Mouse (Mus musculus): ENCODE results near the gene Bpifa5. TPM values are rescaled to one million over a fixed set of nuclear protein-coding genes. Genes with fewer than 3 reads are reported as not detected.
A peak's percentile ranks its signal among the peaks of the same experiment; 100 is the strongest.

Bpifa5 gene
- polyA plus RNA-seq (2015; fragmentation: Nextera tagmentation; extraction: Ambion mirVana), result not detected in 2 replicates

GRCm38 (mm10) chr2:154162307-154162706 is at the start of gene Bpifa5:
Bpifa5 (plus strand) TSS chr2:154162607.
- no peaks in the 10 kb centered on the region for H3K36me3 ChIP-seq (ENCODE audit: control insufficient read depth, insufficient read depth, low read length)
- H3K4me3 ChIP-seq (ENCODE audit: low read length), result no peak within 1 kb of the TSS
- ATAC-seq, result no peak
- H3K27ac ChIP-seq (ENCODE audit: low read depth, low read length), result no peak within 1 kb of the TSS
- H3K4me1 ChIP-seq (ENCODE audit: control insufficient read depth, insufficient read depth, low read depth, low read length), result no peaks in the 10 kb centered on the region
- peaks cover 2% of the 10 kb centered on the region for H3K9me3 ChIP-seq (ENCODE audit: control insufficient read depth, low read length)
- H3K9ac ChIP-seq (ENCODE audit: low read depth, low read length), result no peak within 1 kb of the TSS
- no peak within 1 kb of the TSS for H3K4me2 ChIP-seq (ENCODE audit: low read length)
- whole genome bisulfite sequencing, result 88% methylated on average over 8 of the region's 8 CpGs
- H3K27me3 ChIP-seq (replicated peaks; ENCODE audit: control insufficient read depth, insufficient read depth, low read length), result no peaks in the 10 kb centered on the region

DNA sequence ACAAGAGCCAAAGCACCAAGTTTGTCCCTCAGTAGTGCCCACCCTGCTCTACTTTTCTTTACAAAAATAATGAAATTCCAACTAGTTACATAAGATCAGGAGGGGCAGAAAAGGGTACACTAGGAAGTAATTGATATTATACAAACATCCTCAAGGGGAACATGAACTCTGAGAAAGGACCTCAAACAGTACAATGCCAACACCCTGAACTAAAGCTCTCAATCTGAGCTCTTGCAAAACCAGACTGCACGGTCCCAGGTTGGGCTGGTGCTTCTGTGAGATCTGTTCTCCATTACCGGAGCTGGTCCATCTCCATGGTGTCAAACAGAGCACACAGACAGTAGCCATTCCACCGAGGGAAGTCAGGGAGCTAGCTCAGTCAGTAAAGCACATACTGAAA is 45.0 kb upstream of the Bpifa5 start:
- H3K4me1 ChIP-seq (ENCODE audit: control insufficient read depth, insufficient read depth, low read depth, low read length), result no peaks in the 10 kb centered on the region
- H3K36me3 ChIP-seq (ENCODE audit: control insufficient read depth, insufficient read depth, low read length), result no peaks in the 10 kb centered on the region
- no peak for ATAC-seq
- H3K4me2 ChIP-seq (ENCODE audit: low read length), result no peak overlapping the region
- no peaks in the 10 kb centered on the region for H3K9me3 ChIP-seq (ENCODE audit: control insufficient read depth, low read length)
- H3K4me3 ChIP-seq (ENCODE audit: low read length), result no peak overlapping the region
- H3K27ac ChIP-seq (ENCODE audit: low read depth, low read length), result no peak overlapping the region
- no peak overlapping the region for H3K9ac ChIP-seq (ENCODE audit: low read depth, low read length)
- H3K27me3 ChIP-seq (replicated peaks; ENCODE audit: control insufficient read depth, insufficient read depth, low read length), result no peaks in the 10 kb centered on the region
- WGBS, result 85% methylated on average over 3 of the region's 3 CpGs

DNA sequence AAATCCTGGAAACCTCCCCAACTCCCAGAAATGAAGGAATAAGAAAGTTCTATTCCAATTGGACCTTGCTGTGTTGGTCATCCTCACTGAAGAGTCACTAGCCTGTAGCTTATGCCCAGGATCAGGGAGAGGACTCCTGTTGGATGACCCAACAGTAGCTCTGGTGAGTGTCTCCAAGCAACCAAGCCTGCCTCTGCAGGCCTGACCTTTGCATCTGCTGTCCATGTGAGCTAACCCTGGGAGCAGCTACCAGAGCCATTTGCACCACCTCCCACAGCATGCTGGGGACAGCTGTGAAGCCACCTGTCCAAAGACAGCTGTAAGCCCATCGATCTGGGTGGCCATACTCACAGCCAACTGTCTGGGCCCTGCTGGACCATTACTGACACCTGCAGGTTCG is 32.3 kb upstream of the Bpifa5 start, which contains the start of gene Bpifa3:
Gene Bpifa3 (plus strand): TSS at position 217 of the 400 bp plus-strand sequence.
- Histone ChIP-seq H3K27ac (ENCODE audit: low read depth, low read length) (no peak within 1 kb of the TSS), H3K9me3 (ENCODE audit: control insufficient read depth, low read length) (no peaks in the 10 kb centered on the region), H3K4me2 (ENCODE audit: low read length) (no peak within 1 kb of the TSS), H3K27me3 (replicated peaks; ENCODE audit: control insufficient read depth, insufficient read depth, low read length) (no peaks in the 10 kb centered on the region), H3K36me3 (ENCODE audit: control insufficient read depth, insufficient read depth, low read length) (no peaks in the 10 kb centered on the region), H3K4me3 (ENCODE audit: low read length) (no peak within 1 kb of the TSS), H3K9ac (ENCODE audit: low read depth, low read length) (no peak within 1 kb of the TSS), H3K4me1 (ENCODE audit: control insufficient read depth, insufficient read depth, low read depth, low read length) (no peaks in the 10 kb centered on the region)
- ATAC-seq, result no peak
- WGBS, result 63% methylated on average over 2 of the region's 2 CpGs

- Histone ChIP-seq H3K9me3 (ENCODE audit: control insufficient read depth, low read length) (no peaks in the 10 kb centered on the region), H3K27ac (ENCODE audit: low read depth, low read length) (no peak within 1 kb of the TSS), H3K4me1 (ENCODE audit: control insufficient read depth, insufficient read depth, low read depth, low read length) (no peaks in the 10 kb centered on the region), H3K36me3 (ENCODE audit: control insufficient read depth, insufficient read depth, low read length) (no peaks in the 10 kb centered on the region), H3K4me2 (ENCODE audit: low read length) (no peak within 1 kb of the TSS), H3K4me3 (ENCODE audit: low read length) (no peak within 1 kb of the TSS), H3K9ac (ENCODE audit: low read depth, low read length) (no peak within 1 kb of the TSS), H3K27me3 (replicated peaks; ENCODE audit: control insufficient read depth, insufficient read depth, low read length) (no peaks in the 10 kb centered on the region)
- no peak for ATAC-seq
- WGBS, result 88% methylated on average over 4 of the region's 4 CpGs
Observed at GRCm38 (mm10) chr2:154142580-154142979, 19.8 kb upstream of the Bpifa5 start, which contains the start of gene Bpifa1. Bpifa1 (plus strand) TSS chr2:154142880.

DNA sequence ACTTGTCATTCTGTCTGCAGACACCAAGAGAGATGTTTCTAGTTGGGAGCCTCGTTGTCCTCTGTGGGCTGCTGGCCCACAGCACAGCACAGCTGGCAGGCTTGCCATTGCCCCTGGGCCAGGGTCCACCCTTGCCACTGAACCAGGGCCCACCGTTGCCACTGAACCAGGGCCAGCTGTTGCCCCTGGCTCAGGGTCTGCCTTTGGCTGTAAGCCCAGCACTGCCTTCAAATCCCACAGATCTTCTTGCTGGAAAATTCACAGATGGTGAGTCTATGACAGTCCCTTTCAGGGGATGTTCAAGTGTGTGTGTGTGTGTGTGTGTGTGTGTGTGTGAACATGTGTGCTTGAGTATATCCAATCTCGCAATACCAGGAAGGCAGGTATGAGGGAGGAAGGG is 18.7 kb upstream of the Bpifa5 start:
- Histone ChIP-seq H3K36me3 (ENCODE audit: control insufficient read depth, insufficient read depth, low read length) (no peaks in the 10 kb centered on the region), H3K9ac (ENCODE audit: low read depth, low read length) (no peak overlapping the region), H3K9me3 (ENCODE audit: control insufficient read depth, low read length) (no peaks in the 10 kb centered on the region), H3K27ac (ENCODE audit: low read depth, low read length) (no peak overlapping the region), H3K27me3 (replicated peaks; ENCODE audit: control insufficient read depth, insufficient read depth, low read length) (no peaks in the 10 kb centered on the region), H3K4me3 (ENCODE audit: low read length) (no peak overlapping the region), H3K4me1 (ENCODE audit: control insufficient read depth, insufficient read depth, low read depth, low read length) (no peaks in the 10 kb centered on the region), H3K4me2 (ENCODE audit: low read length) (no peak overlapping the region)
- WGBS, result 61% methylated on average over 3 of the region's 3 CpGs
- ATAC-seq, result peak; percentile 64

DNA sequence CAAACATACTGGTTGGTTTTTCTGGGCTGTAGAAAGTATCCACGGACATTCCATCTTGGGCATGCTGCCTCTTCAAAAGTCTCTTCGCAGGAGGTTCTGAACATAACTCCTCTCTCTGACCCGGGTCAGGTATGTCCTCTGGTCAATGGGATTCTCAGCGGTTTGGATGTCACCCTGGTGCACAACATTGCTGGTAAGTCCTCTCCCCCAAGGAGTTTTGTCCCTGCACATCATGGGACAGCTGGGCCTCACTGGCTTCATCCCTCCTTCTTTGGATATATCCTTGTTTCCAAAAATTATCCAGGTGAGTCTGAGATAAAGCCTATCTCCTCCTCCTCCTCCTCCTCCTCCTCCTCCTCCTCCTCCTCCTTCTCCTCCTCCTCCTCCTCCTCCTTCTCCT is 14.9 kb upstream of the Bpifa5 start:
- WGBS, result 85% methylated on average over 4 of the region's 4 CpGs
- Histone ChIP-seq H3K27ac (ENCODE audit: low read depth, low read length) (no peak overlapping the region), H3K4me3 (ENCODE audit: low read length) (no peak overlapping the region), H3K36me3 (ENCODE audit: control insufficient read depth, insufficient read depth, low read length) (no peaks in the 10 kb centered on the region), H3K4me2 (ENCODE audit: low read length) (no peak overlapping the region), H3K4me1 (ENCODE audit: control insufficient read depth, insufficient read depth, low read depth, low read length) (no peaks in the 10 kb centered on the region), H3K9me3 (ENCODE audit: control insufficient read depth, low read length) (no peaks in the 10 kb centered on the region), H3K27me3 (replicated peaks; ENCODE audit: control insufficient read depth, insufficient read depth, low read length) (no peaks in the 10 kb centered on the region), H3K9ac (ENCODE audit: low read depth, low read length) (no peak overlapping the region)
- no peak for ATAC-seq

DNA sequence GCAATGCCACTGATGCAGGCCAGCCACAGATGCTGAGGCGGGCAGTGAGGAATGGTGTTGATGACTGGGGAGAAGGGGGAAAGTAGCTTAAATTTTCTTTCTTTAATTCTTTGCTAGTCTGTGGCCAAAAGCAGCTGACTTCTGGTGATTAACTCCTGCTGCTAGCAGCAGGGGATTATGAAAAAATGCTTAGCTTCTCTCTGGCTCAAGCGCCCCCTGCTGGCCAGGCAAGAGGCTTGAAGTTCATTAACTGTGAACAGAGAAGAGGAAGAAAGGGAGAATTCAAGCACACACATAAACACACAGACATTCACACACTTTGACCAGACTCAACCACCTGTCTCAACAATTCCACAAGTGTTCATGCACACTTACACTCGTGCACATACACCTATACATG is 4.0 kb upstream of the Bpifa5 start:
- H3K4me2 ChIP-seq (ENCODE audit: low read length), result no peak overlapping the region
- no peak overlapping the region for H3K9ac ChIP-seq (ENCODE audit: low read depth, low read length)
- WGBS, result 44% methylated on average over 3 of the region's 3 CpGs
- H3K27ac ChIP-seq (ENCODE audit: low read depth, low read length), result no peak overlapping the region
- no peaks in the 10 kb centered on the region for H3K4me1 ChIP-seq (ENCODE audit: control insufficient read depth, insufficient read depth, low read depth, low read length)
- peaks cover 2% of the 10 kb centered on the region for H3K9me3 ChIP-seq (ENCODE audit: control insufficient read depth, low read length)
- H3K36me3 ChIP-seq (ENCODE audit: control insufficient read depth, insufficient read depth, low read length), result no peaks in the 10 kb centered on the region
- no peak for ATAC-seq
- H3K27me3 ChIP-seq (replicated peaks; ENCODE audit: control insufficient read depth, insufficient read depth, low read length), result no peaks in the 10 kb centered on the region
- no peak overlapping the region for H3K4me3 ChIP-seq (ENCODE audit: low read length)

GRCm38 (mm10) chr2:154163306-154163705 is 899 bp downstream of the Bpifa5 start:
- H3K4me1 ChIP-seq (ENCODE audit: control insufficient read depth, insufficient read depth, low read depth, low read length), result no peaks in the 10 kb centered on the region
- no peaks in the 10 kb centered on the region for H3K27me3 ChIP-seq (replicated peaks; ENCODE audit: control insufficient read depth, insufficient read depth, low read length)
- peak; percentile 64 for ATAC-seq
- H3K4me2 ChIP-seq (ENCODE audit: low read length), result no peak overlapping the region
- peaks cover 2% of the 10 kb centered on the region for H3K9me3 ChIP-seq (ENCODE audit: control insufficient read depth, low read length)
- no peak overlapping the region for H3K27ac ChIP-seq (ENCODE audit: low read depth, low read length)
- H3K4me3 ChIP-seq (ENCODE audit: low read length), result no peak overlapping the region
- H3K36me3 ChIP-seq (ENCODE audit: control insufficient read depth, insufficient read depth, low read length), result no peaks in the 10 kb centered on the region
- H3K9ac ChIP-seq (ENCODE audit: low read depth, low read length), result no peak overlapping the region
- 88% methylated on average over 5 of the region's 5 CpGs for WGBS

GRCm38 (mm10) chr2:154169172-154169571 is 6.8 kb downstream of the Bpifa5 start:
- WGBS, result 61% methylated on average over 3 of the region's 3 CpGs
- H3K36me3 ChIP-seq (ENCODE audit: control insufficient read depth, insufficient read depth, low read length), result no peaks in the 10 kb centered on the region

DNA sequence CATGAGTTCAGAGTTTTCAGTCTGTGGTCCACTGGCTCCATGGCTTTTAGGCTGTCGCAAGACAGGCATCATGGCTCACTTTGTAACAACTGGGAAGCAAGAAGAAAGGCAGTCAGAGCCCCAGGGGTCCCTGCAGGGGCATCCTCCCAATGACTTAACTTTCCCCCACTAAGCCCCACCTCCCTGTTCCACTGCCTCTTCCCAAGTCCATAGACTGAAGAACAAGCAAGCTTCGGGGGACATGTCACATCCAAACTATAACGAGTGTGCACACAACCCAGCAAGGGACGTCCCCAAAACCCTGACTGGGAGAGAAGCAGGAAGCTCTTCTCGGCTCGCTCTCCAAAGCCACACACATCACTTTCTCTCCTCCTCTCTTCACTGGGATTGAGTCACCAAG is 9.2 kb downstream of the Bpifa5 start:
- Histone ChIP-seq H3K4me2 (ENCODE audit: low read length) (no peak overlapping the region), H3K27me3 (replicated peaks; ENCODE audit: control insufficient read depth, insufficient read depth, low read length) (no peaks in the 10 kb centered on the region), H3K4me1 (ENCODE audit: control insufficient read depth, insufficient read depth, low read depth, low read length) (no peaks in the 10 kb centered on the region), H3K9me3 (ENCODE audit: control insufficient read depth, low read length) (no peaks in the 10 kb centered on the region), H3K27ac (ENCODE audit: low read depth, low read length) (no peak overlapping the region), H3K36me3 (ENCODE audit: control insufficient read depth, insufficient read depth, low read length) (no peaks in the 10 kb centered on the region), H3K9ac (ENCODE audit: low read depth, low read length) (no peak overlapping the region), H3K4me3 (ENCODE audit: low read length) (no peak overlapping the region)
- WGBS, result 78% methylated on average over 6 of the region's 6 CpGs
- ATAC-seq, result no peak

More at GRCm38 (mm10) chr2:154169172-154169571, 6.8 kb downstream of the Bpifa5 start:
- no peaks in the 10 kb centered on the region for H3K4me1 ChIP-seq (ENCODE audit: control insufficient read depth, insufficient read depth, low read depth, low read length)
- no peaks in the 10 kb centered on the region for H3K27me3 ChIP-seq (replicated peaks; ENCODE audit: control insufficient read depth, insufficient read depth, low read length)
- no peak overlapping the region for H3K9ac ChIP-seq (ENCODE audit: low read depth, low read length)
- no peak for ATAC-seq
- H3K4me2 ChIP-seq (ENCODE audit: low read length), result no peak overlapping the region
- no peak overlapping the region for H3K4me3 ChIP-seq (ENCODE audit: low read length)
- no peak overlapping the region for H3K27ac ChIP-seq (ENCODE audit: low read depth, low read length)
- H3K9me3 ChIP-seq (ENCODE audit: control insufficient read depth, low read length), result no peaks in the 10 kb centered on the region
